Comparison of ENCODE assay signal across 8 mouse cellular contexts in genomic region chr13:83730713-83731480, GRCm38 (mm10).
DNase-seq lines count a peak whose midpoint lies in the region; ATAC-seq lines count a peak whose summit lies in the region.

No protein-coding gene starts in this region.

- WGBS in heart, embryonic 12.5 days = under 1% methylated on average over 86 of the region's 91 CpGs

- peak overlapping the region; percentile 94 for H3K4me2 ChIP-seq in heart, embryonic 12.5 days

- H3K4me1 ChIP-seq in heart, embryonic 12.5 days (replicated peaks) = peaks cover 27% of the 10 kb centered on the region

- peak overlapping the region; percentile 84 for H3K27ac ChIP-seq in heart, embryonic 12.5 days (ENCODE audit: poor library complexity, severe bottlenecking)

- peak; percentile 91 for ATAC-seq in heart, embryonic 12.5 days (ENCODE audit: insufficient number of reproducible peaks, low FRiP score)
- ATAC-seq in erythroid progenitor cell, adult 5-6 weeks (replicated peaks; ENCODE audit: low FRiP score, poor library complexity, severe bottlenecking) = no peak

- peak overlapping the region; percentile 89 for H3K9ac ChIP-seq in heart, embryonic 12.5 days

- H3K4me3 ChIP-seq in heart, embryonic 12.5 days = peak overlapping the region; percentile 77

- peaks cover 55% of the 10 kb centered on the region for H3K27me3 ChIP-seq in heart, embryonic 12.5 days (replicated peaks)

- peak; percentile 87 for DNase-seq in 3134 (ENCODE audit: extremely low read depth, insufficient read length, low spot score)
- DNase-seq in ES-CJ7 (ENCODE audit: low read depth, low spot score) = peak; percentile 81
- DNase-seq in cerebellum, postnatal 10 days = peak; percentile 94
- DNase-seq in layer of hippocampus, adult 11-12 months (ENCODE audit: low spot score) = peak; percentile 81
- peak; percentile 41 to 73 for DNase-seq in lung, postnatal 4 days
- DNase-seq in right cerebral cortex, postnatal 25 days = peak; percentile 86

- H3K9me3 ChIP-seq in heart, embryonic 12.5 days (replicated peaks) = no peaks in the 10 kb centered on the region

- no peaks in the 10 kb centered on the region for H3K36me3 ChIP-seq in heart, embryonic 12.5 days
